Mouse (Mus musculus) spleen, postnatal 14 days (tissue): ENCODE data around the gene Olfr129.

ENCODE experiments used
- DNase-seq, 2 experiments: peaks; one replicate each; pipeline ENCODE4 v3.0.0; 2021 to 2022; ENCODE audit warnings: low spot score in 2 of 2

Gene Olfr129

DNA sequence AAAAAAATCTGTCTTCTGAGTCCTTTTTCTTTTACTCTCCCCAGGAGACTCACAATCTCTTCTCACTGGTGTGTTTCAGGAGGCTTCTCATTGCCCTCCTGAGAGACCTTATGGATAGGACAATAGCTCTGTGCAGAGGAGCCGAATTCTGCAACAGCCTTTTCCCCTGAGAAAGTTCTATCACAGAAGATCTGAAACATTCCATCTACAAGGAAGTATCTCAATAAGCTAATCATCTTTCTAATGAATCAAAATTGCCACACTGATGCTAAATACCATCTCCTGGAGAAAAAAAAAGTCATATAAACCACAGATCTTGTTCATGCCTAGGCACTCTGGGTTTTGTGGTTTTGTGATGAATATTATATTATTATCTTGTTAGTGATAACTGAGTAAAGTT, at the start of gene Olfr129:
TSS of gene Olfr129 (minus strand) at position 101 of the 400 bp plus-strand sequence.
- DNase-seq, result no peak

DNA sequence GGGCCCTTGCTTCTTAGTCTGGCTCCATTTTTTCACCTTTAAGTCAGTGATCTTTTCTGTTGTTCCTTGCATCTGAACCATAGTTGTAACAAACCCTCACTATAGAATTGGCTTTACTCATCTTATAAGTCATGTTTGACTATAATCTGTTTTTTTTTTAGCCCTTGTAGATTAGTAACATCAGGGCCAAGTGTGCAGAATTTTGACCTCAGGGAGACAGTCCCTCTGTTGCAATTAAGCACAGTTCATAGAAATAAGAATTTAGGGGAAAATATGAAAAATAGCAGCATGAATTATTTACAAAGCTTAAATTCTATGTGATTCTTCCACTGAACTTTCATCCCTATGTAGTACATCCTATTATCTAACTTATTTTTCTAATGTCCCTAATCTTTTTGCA, 28.7 kb upstream of the Olfr129 start, which contains the start of gene Olfr131:
TSS of gene Olfr131 (minus strand) at position 101 of the 400 bp plus-strand sequence.
- DNase-seq, result no peak

DNA sequence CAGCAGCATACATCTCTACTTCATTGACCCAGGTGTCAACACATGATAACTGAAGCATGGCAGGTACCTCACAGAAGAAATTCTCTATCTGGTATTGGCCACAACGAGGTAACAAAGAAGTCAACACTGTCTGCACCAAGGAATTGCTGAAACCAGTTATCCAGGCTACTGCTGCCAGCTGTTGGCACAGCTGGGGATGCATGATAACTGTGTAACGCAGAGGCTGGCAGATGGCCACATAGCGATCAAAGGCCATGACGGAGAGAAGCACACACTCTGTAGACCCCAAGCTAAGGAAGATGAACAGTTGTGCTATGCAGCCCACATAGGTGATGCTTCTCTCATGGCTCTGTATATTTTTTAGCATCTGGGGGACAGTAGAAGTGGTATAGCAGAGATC, 22.5 kb upstream of the Olfr129 start:
- no peak for DNase-seq

- DNase-seq, result no peak
Observed at GRCm38 (mm10) chr17:38063621-38064020, 3.7 kb upstream of the Olfr129 start, which contains the start of gene Olfr130. Gene Olfr130, plus strand, starts transcription at chr17:38063921.

DNA sequence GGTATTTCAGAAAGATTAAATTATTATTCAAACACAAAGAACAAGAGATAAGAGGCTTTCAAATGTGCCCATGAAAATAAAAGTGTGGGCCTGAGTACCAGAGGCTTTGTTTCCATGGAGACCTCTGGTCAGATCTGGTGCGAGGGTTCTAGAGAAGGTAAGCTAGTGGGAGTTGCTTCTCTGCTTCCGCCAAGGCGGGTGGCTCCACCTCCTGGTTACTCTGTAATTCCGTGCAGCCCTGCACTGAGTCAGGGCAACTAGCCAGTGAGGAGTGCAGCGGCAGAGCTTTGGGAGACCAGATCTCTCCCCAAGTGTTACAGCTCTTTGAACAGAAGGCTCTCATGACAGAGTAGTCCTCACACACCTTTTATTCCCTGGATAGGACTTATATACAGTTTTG, 33.6 kb downstream of the Olfr129 start:
- DNase-seq, result no peak

DNA sequence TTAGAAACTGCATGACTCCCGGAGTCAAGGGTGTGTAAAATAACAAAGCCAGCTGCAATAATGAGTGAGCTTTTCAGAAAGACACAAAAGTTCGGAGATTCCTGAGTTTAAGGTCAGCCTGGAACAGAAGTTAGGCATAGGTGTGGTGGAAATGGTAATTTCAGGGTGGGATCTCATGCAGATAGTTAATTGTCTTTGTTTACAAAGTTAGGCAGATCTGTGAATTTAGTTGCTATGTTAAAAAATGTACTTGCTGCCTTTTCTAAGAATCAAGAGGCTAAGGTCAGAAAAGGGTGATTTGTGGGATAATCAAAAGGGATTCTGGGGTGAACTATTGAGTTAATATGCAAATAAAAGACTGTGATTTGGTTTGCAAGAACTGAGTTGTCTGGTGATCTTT, 43.5 kb downstream of the Olfr129 start:
- DNase-seq, result no peak

GRCm38 (mm10) chr17:38004996-38005395, 54.9 kb downstream of the Olfr129 start:
- DNase-seq, result no peak
